Mouse (Mus musculus) liver, postnatal 0 days (tissue): Measurements from ENCODE around the gene Hacd4.

Experiments used
- CTCF ChIP-seq: sonication (generic); IDR thresholded peaks from 2 replicates; pipeline ENCODE4 v1.5.1; 2016; ENCODE audit warnings: antibody characterized with exemption, low read depth
- EP300 ChIP-seq: IDR thresholded peaks from 2 replicates; pipeline ENCODE4 v1.6.1; 2016; ENCODE audit warnings: antibody characterized with exemption, low read depth, mild to moderate bottlenecking

- TF ChIP-seq CTCF: no peak
- no peak for TF ChIP-seq EP300
Observed at GRCm38 (mm10) chr4:88436593-88437165, 2.0 kb downstream of the Hacd4 start.
